Comparison of ENCODE assay signal across 12 mouse cellular contexts in the genomic region with DNA sequence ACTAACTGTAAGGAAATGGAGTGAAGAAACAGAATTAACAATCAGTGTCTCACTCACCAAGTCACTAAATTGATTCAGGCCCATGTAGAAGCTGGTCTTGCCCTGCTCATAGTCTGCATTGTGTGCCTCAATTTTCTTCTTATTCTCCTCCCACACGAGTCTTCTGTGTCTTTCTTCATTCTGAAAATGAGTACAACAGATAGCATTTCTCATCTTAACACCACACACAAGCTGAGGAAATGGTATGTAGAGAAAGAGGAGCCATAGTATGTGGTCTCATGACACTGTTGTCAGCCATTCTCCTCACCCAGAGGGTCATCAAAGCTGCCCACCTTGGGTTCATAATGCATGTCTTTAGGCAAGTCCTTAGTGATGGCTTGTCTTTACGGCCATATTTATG. TPM values are rescaled to one million over a fixed set of nuclear protein-coding genes. Genes with fewer than 3 reads are reported as not detected.
"Had no signal": no experiment of that assay in that cellular context is flagged by ENCODE, and none has a peak within 500 bp of the region (broad histone marks: within the 10 kb centered on the region; RNA-seq: fewer than 3 reads in every experiment).

A gene (minus strand): TSS at position 101 of the 400 bp plus-strand sequence.

RNA-seq across cellular contexts. Expression of the gene that starts here (rescaled TPM):
- total RNA-seq: neutrophil, adult 5-6 weeks had no signal
- polyA plus RNA-seq: neural tube, embryonic 14.5 days; neural tube, embryonic 15.5 days; small intestine, adult 2 months; spleen, adult 2 months; stomach, embryonic 14.5 days; stomach, embryonic 15.5 days; stomach, embryonic 16.5 days; testis, adult 2 months; thymus, adult 2 months; thymus, postnatal 0 days; urinary bladder, adult 2 months had no signal
